Mouse (Mus musculus) limb, embryonic 15.5 days (tissue): ENCODE data around the gene Sgsh. TPM values are rescaled to one million over a fixed set of nuclear protein-coding genes. Genes with fewer than 3 reads are reported as not detected.

ENCODE experiments used
- ATAC-seq: fragments of 200-750 bp; cut with Nextera tagmentation; 2 replicates; pipeline ENCODE4 v1.8.0; 2017; ENCODE audit warnings: low read depth, moderate TSS enrichment; ENCODE audit not compliant: insufficient number of reproducible peaks, low FRiP score, low TSS enrichment
- H3K27ac ChIP-seq: fragments of 300-500 bp; sonication (generic); 2 replicates; pipeline ENCODE4 v1.5.1; 2015; ENCODE audit warnings: moderate library complexity, mild to moderate bottlenecking, inconsistent platforms
- H3K27me3 ChIP-seq: fragments of 300-500 bp; sonication (generic); 2 replicates; pipeline ENCODE4 v1.6.1; 2015; ENCODE audit warnings: inconsistent platforms
- H3K36me3 ChIP-seq: fragments of 300-500 bp; sonication (generic); 2 replicates; pipeline ENCODE4 v1.6.1; 2015; ENCODE audit warnings: inconsistent platforms
- H3K4me1 ChIP-seq: fragments of 300-500 bp; sonication (generic); 2 replicates; pipeline ENCODE4 v1.6.1; 2015; ENCODE audit warnings: inconsistent platforms
- H3K4me2 ChIP-seq: fragments of 300-500 bp; sonication (generic); 2 replicates; pipeline ENCODE4 v1.6.1; 2015; ENCODE audit warnings: mild to moderate bottlenecking, inconsistent platforms
- H3K4me3 ChIP-seq: fragments of 300-500 bp; sonication (generic); 2 replicates; pipeline ENCODE4 v1.5.1; 2015; ENCODE audit warnings: mild to moderate bottlenecking, inconsistent platforms
- H3K9ac ChIP-seq: fragments of 300-500 bp; sonication (generic); 2 replicates; pipeline ENCODE4 v1.6.1; 2015; ENCODE audit warnings: inconsistent platforms
- H3K9me3 ChIP-seq: fragments of 300-500 bp; sonication (generic); 2 replicates; pipeline ENCODE4 v1.6.1; 2016; ENCODE audit warnings: inconsistent platforms
- WGBS: fragments of 180-500 bp; shearing (Covaris S2); methylation state at CpG from one replicate; pipeline ENCODE4 v1.1.7; 2015; 5-methylcytosine and 5-hydroxymethylcytosine counted together
- microRNA counts: library from miRNA; unstranded; fragments of <30 nt; microRNA quantifications from one replicate; lab custom pipeline; 2016
- microRNA-seq: library from miRNA; unstranded; fragments of <30 nt; microRNA quantifications from one replicate; pipeline ENCODE4, GENCODE M21; 2016
- polyA plus RNA-seq: library from polyadenylated mRNA; unstranded; fragments of >200 nt; fragmentation: Nextera tagmentation; extraction: Ambion mirVana; gene quantifications from 2 replicates; pipeline ENCODE4 v1.2.1, GENCODE M21; 2015

Sgsh gene
- polyA plus RNA-seq, 1 experiment from 2014 or later = 8.0 TPM

GRCm38 (mm10) chr11:119300986-119301385 is 54.4 kb downstream of the Sgsh start:
- Histone ChIP-seq H3K4me1 (peaks cover 15% of the 10 kb centered on the region), H3K27ac (no peak overlapping the region), H3K4me2 (no peak overlapping the region), H3K9me3 (no peaks in the 10 kb centered on the region), H3K36me3 (peaks cover 22% of the 10 kb centered on the region), H3K4me3 (no peak overlapping the region), H3K9ac (no peak overlapping the region), H3K27me3 (0 out of 2 replicates have a peak, but pooled peaks cover 6% of the 10 kb centered on the region)
- ATAC-seq = no peak
- WGBS = 25% methylated on average over 2 of the region's 2 CpGs

GRCm38 (mm10) chr11:119300246-119300935 is 54.9 kb downstream of the Sgsh start:
- ATAC-seq = no peak
- Histone ChIP-seq H3K27me3 (0 out of 2 replicates have a peak, but pooled peaks cover 6% of the 10 kb centered on the region), H3K9ac (peak overlapping the region; percentile 76), H3K4me3 (peak overlapping the region; percentile 100), H3K27ac (peak overlapping the region; percentile 89), H3K9me3 (no peaks in the 10 kb centered on the region), H3K4me2 (peak overlapping the region; percentile 66), H3K4me1 (peaks cover 15% of the 10 kb centered on the region), H3K36me3 (peaks cover 28% of the 10 kb centered on the region)
- WGBS = 2% methylated on average over 31 of the region's 31 CpGs

GRCm38 (mm10) chr11:119299391-119300245 is 55.7 kb downstream of the Sgsh start, which contains the start of gene Eif4a3:
TSS of gene Eif4a3 (minus strand) at chr11:119300089.
- H3K36me3 ChIP-seq = peaks cover 36% of the 10 kb centered on the region
- H3K9ac ChIP-seq = peak within 1 kb of the TSS; percentile 99
- peak within 1 kb of the TSS; percentile 67 for H3K4me2 ChIP-seq
- peak within 1 kb of the TSS; percentile 89 for H3K27ac ChIP-seq
- H3K4me3 ChIP-seq = peak within 1 kb of the TSS; percentile 100
- ATAC-seq = peak; percentile 86
- peaks cover 15% of the 10 kb centered on the region for H3K4me1 ChIP-seq
- H3K27me3 ChIP-seq = 0 out of 2 replicates have a peak, but pooled peaks cover under 1% of the 10 kb centered on the region
- H3K9me3 ChIP-seq = no peaks in the 10 kb centered on the region
- under 1% methylated on average over 89 of the region's 89 CpGs for WGBS

- Histone ChIP-seq H3K9me3 (no peaks in the 10 kb centered on the region), H3K4me2 (peak overlapping the region; percentile 67), H3K4me1 (peaks cover 15% of the 10 kb centered on the region), H3K9ac (peak overlapping the region; percentile 99), H3K27ac (no peak overlapping the region), H3K27me3 (no peaks in the 10 kb centered on the region), H3K4me3 (peak overlapping the region; percentile 100), H3K36me3 (peaks cover 43% of the 10 kb centered on the region)
- WGBS = 16% methylated on average over 7 of the region's 7 CpGs
- ATAC-seq = no peak
These were observed 56.4 kb downstream of the Sgsh start for GRCm38 (mm10) chr11:119298917-119299316.

GRCm38 (mm10) chr11:119297996-119298395 is 57.3 kb downstream of the Sgsh start:
- peaks cover 15% of the 10 kb centered on the region for H3K4me1 ChIP-seq
- peak overlapping the region; percentile 100; the same call in 1 of the 2 replicates for H3K4me3 ChIP-seq
- 85% methylated on average over 6 of the region's 6 CpGs for WGBS
- peaks cover 52% of the 10 kb centered on the region for H3K36me3 ChIP-seq
- H3K4me2 ChIP-seq = no peak overlapping the region
- H3K9ac ChIP-seq = no peak overlapping the region
- H3K9me3 ChIP-seq = no peaks in the 10 kb centered on the region
- no peak for ATAC-seq
- no peaks in the 10 kb centered on the region for H3K27me3 ChIP-seq
- no peak overlapping the region for H3K27ac ChIP-seq

MicroRNAs encoded within 50 kb of the gene (microRNA counts, 519-probe panel; counts per million panel counts)
- microRNA mmu-miR-1932 (lab: Ali Mortazavi, UCI) = not detected

Small RNAs within 50 kb of the gene (microRNA-seq; reads per million reads assigned to microRNA genes)
- gene Mir1932 = not detected

Other genes with a start within 250 kb of the Sgsh start
- 17.4 and 18.3 TPM in 2 replicates for gene Tbc1d16, start 127.0 kb downstream of the Sgsh start, polyA plus RNA-seq
- 1.9 and 2.2 TPM in 2 replicates for gene Ccdc40, start 127.0 kb downstream of the Sgsh start, polyA plus RNA-seq
- 82.0 and 90.8 TPM in 2 replicates for gene Gaa, start 87.6 kb downstream of the Sgsh start, polyA plus RNA-seq
- 314 and 316 TPM in 2 replicates for gene Eif4a3, start 55.4 kb downstream of the Sgsh start, polyA plus RNA-seq
- gene Card14, start 47.8 kb downstream of the Sgsh start, polyA plus RNA-seq = 5.0 and 5.3 TPM in 2 replicates
- 10.7 and 11.1 TPM in 2 replicates for gene Slc26a11, start within 50 bp of the Sgsh start, polyA plus RNA-seq
- 3.1 and 3.7 TPM in 2 replicates for gene Rnf213, start 37.6 kb upstream of the Sgsh start, polyA plus RNA-seq
- gene Endov, start 135.8 kb upstream of the Sgsh start, polyA plus RNA-seq = 13.8 and 15.7 TPM in 2 replicates
- 1.2 and 1.8 TPM in 2 replicates for gene Nptx1, start 192.2 kb upstream of the Sgsh start, polyA plus RNA-seq
- gene Rptor, start 247.4 kb upstream of the Sgsh start, polyA plus RNA-seq = 8.3 and 9.0 TPM in 2 replicates